Mouse (Mus musculus) C2C12 (cell line): ENCODE measurements around the gene Bsdc1. TPM values are rescaled to one million over a fixed set of nuclear protein-coding genes. Genes with fewer than 3 reads are reported as not detected.

Experiments
- H3K27me3 ChIP-seq: one replicate; pipeline ENCODE4 v1.6.1; 2011; ENCODE audit not compliant: control insufficient read depth, insufficient read depth, insufficient read length
- H3K36me3 ChIP-seq: one replicate; pipeline ENCODE4 v1.6.1; 2011; ENCODE audit not compliant: control insufficient read depth, insufficient read depth
- H3K4me3 ChIP-seq: one replicate; pipeline ENCODE4 v1.5.1; 2011; ENCODE audit warnings: mild to moderate bottlenecking, control low read depth; ENCODE audit not compliant: poor library complexity, insufficient read depth, severe bottlenecking
- H3K79me2 ChIP-seq: one replicate; pipeline ENCODE4 v1.6.1; 2011; ENCODE audit not compliant: control insufficient read depth, insufficient read depth
- H3K79me3 ChIP-seq: one replicate; pipeline ENCODE4 v1.6.1; 2011; ENCODE audit warnings: low read depth, control low read depth
- H3ac ChIP-seq: one replicate; pipeline ENCODE3; 2011; ENCODE audit warnings: low read depth; ENCODE audit not compliant: control insufficient read depth, insufficient read length
- CEBPB ChIP-seq: IDR thresholded peaks from one replicate; pipeline ENCODE4 v1.6.1; 2011; ENCODE audit warnings: low read depth, mild to moderate bottlenecking, control low read depth, moderate library complexity
- CTCF ChIP-seq: IDR thresholded peaks from one replicate; pipeline ENCODE4 v1.5.1; 2011; ENCODE audit not compliant: control insufficient read depth, insufficient read depth, insufficient read length
- FOSL1 ChIP-seq: IDR thresholded peaks from one replicate; pipeline ENCODE4 v1.8.0; 2011; ENCODE audit warnings: mild to moderate bottlenecking, low read length; ENCODE audit not compliant: poor library complexity, insufficient read depth, severe bottlenecking
- MAX ChIP-seq: IDR thresholded peaks from one replicate; pipeline ENCODE4 v1.6.1; 2011; ENCODE audit warnings: mild to moderate bottlenecking, control low read depth
- MYOD1 ChIP-seq: IDR thresholded peaks from one replicate; pipeline ENCODE4 v1.6.1; 2011; ENCODE audit warnings: low read depth; ENCODE audit not compliant: control insufficient read depth, insufficient read length
- MYOG ChIP-seq: IDR thresholded peaks from one replicate; pipeline ENCODE4 v1.6.1; 2011; ENCODE audit not compliant: control insufficient read depth, insufficient read length; ENCODE audit errors: extremely low read depth
- USF1 ChIP-seq: IDR thresholded peaks from one replicate; pipeline ENCODE4 v1.6.1; 2011; ENCODE audit warnings: low read depth, mild to moderate bottlenecking, control low read depth, moderate library complexity
- polyA plus RNA-seq: library from polyadenylated mRNA; unstranded; fragments of >200 nt; fragmentation: generic; extraction: Trizol; gene quantifications from one replicate; pipeline ENCODE4 v1.2.1, GENCODE M21; 2012; ENCODE audit warnings: missing spikeins

Bsdc1 gene
- polyA plus RNA-seq, 1 experiment = 11.8 TPM

DNA sequence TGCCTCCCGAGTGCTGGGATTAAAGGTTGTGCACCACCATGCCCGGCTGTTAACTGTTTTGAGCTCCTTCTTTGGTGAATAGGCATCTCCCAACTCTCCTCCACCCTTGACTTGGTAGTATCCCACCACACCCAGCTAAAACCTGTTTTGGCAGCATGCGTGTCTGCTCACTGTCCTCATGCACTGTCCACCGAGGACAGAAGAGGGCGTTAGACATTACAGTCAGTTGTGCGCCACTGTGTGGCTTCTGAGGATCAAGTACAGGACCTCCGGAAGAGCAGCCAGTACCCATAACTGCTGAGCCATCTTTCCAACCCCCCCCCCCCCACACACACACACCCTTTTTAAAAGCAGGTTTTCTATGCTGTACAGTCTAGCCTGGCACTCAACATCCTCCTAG lies 33.3 kb downstream of the Bsdc1 start:
- Histone ChIP-seq H3K4me3 (no peak overlapping the region), H3K79me2 (no peaks in the 10 kb centered on the region)
- TF ChIP-seq MYOD1 (no peak), CEBPB (no peak), CTCF (no peak), MYOG (no peak), USF1 (no peak), MAX (no peak), FOSL1 (no peak)

DNA sequence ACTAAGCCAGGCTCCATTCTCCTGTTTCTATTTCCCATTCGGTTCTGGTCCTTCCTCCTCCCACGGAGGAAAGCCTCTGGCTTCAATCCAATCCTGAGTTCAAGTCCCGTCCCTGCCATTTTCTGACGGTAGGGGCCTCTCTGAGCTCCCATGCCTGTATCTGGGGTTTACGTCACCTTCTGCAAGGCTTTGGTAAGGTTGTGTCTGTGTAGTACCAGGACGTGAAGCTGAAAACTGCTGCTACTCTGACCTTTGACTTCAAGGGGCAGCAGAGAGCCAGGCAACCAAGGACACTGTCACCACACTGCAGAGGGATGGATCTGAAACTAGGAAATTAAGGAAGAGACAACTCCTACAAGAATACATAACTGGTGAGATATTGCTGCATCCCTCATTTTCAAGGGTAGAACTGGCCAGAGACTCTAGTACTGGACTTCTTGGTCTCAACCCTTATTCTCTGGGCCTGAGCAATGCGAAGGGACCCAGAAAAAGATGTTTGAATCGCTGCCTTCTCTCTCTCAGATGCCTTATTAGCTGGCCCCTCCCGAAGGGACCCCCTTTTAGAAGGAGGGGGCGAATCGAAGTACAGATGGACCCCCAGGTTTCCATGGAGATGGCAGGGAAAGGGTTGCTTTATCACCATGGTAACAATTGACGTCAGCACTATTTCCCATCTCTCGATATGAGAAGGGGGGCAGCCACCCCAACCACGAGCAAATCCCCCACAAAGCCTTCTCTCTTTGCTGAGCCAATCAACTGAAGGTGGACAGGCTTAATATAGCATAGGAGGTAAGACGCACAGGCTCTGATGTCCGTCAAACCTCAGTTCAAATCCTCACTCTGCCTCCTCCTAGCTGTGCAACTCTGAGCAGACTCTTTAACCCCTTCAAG lies 34.5 kb downstream of the Bsdc1 start:
- H3K79me3 ChIP-seq = no peaks in the 10 kb centered on the region
- no peak for TF ChIP-seq MYOG
- TF ChIP-seq MYOD1 = no peak
- TF ChIP-seq MAX = no peak
- TF ChIP-seq USF1 = no peak
- TF ChIP-seq CTCF = no peak
- TF ChIP-seq FOSL1 = no peak
- TF ChIP-seq CEBPB = no peak
- H3ac ChIP-seq = no peak overlapping the region
- no peak overlapping the region for H3K4me3 ChIP-seq
- no peaks in the 10 kb centered on the region for H3K79me2 ChIP-seq
- H3K36me3 ChIP-seq = no peaks in the 10 kb centered on the region
- H3K27me3 ChIP-seq = peaks cover 7% of the 10 kb centered on the region

More for the DNA sequence above, 33.3 kb downstream of the Bsdc1 start:
- Histone ChIP-seq H3K27me3 (peaks cover 7% of the 10 kb centered on the region), H3ac (no peak overlapping the region), H3K36me3 (no peaks in the 10 kb centered on the region), H3K79me3 (no peaks in the 10 kb centered on the region)

- Histone ChIP-seq H3ac (no peak overlapping the region), H3K27me3 (peaks cover 6% of the 10 kb centered on the region), H3K79me2 (no peaks in the 10 kb centered on the region), H3K4me3 (no peak overlapping the region), H3K79me3 (no peaks in the 10 kb centered on the region), H3K36me3 (no peaks in the 10 kb centered on the region)
- TF ChIP-seq MYOG (no peak), CEBPB (no peak), USF1 (no peak), FOSL1 (no peak), MYOD1 (no peak), MAX (no peak), CTCF (no peak)
Observed at GRCm38 (mm10) chr4:129496631-129497030, 35.2 kb downstream of the Bsdc1 start.

DNA sequence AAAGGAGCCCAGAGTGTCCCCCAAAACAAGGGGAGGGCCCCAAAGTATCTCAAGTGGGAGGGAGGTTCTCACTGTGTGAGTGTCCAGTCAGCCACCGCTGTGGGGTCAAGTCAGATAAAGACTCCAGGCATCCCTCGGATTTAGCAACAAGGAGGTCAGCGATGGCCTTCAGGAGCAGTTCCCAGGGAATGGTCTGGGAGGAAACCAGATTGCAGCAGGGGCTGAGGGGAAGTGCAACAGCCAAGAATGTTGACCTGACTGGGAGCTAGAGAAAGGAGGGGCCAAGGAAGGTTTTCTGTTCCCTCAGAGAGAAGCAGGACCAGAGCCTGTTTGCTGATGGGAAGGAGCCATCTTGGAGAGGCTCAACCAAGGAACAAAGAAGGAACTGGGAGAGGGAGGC lies 37.6 kb downstream of the Bsdc1 start:
- H3K27me3 ChIP-seq = peaks cover 4% of the 10 kb centered on the region
- H3K4me3 ChIP-seq = no peak overlapping the region
- H3K79me2 ChIP-seq = no peaks in the 10 kb centered on the region
- no peaks in the 10 kb centered on the region for H3K36me3 ChIP-seq
- no peak overlapping the region for H3ac ChIP-seq
- H3K79me3 ChIP-seq = no peaks in the 10 kb centered on the region
- TF ChIP-seq MYOD1 (no peak), MYOG (no peak), CTCF (no peak)

GRCm38 (mm10) chr4:129500017-129500416 lies 38.6 kb downstream of the Bsdc1 start:
- no peaks in the 10 kb centered on the region for H3K79me3 ChIP-seq

More at GRCm38 (mm10) chr4:129500017-129500416, 38.6 kb downstream of the Bsdc1 start:
- TF ChIP-seq MAX = no peak
- no peak for TF ChIP-seq MYOG
- TF ChIP-seq MYOD1 = no peak
- TF ChIP-seq CEBPB = no peak
- TF ChIP-seq FOSL1 = no peak
- TF ChIP-seq CTCF = no peak
- no peak for TF ChIP-seq USF1
- H3K79me2 ChIP-seq = no peaks in the 10 kb centered on the region
- H3K27me3 ChIP-seq = peaks cover 4% of the 10 kb centered on the region
- no peaks in the 10 kb centered on the region for H3K36me3 ChIP-seq
- H3ac ChIP-seq = no peak overlapping the region
- no peak overlapping the region for H3K4me3 ChIP-seq
